Mouse (Mus musculus): ENCODE measurements around the gene Olfr437.

GRCm38 (mm10) chr6:43198094-43198493, 35.0 kb downstream of the Olfr437 start:
- no peak for TF ChIP-seq CTCF (conservative IDR thresholded peaks at IDR 0.05; ENCODE audit: low read length)
- TF ChIP-seq NANOG (IDR thresholded peaks at IDR 0.05; ENCODE audit: borderline replicate concordance, low read length) = no peak
- TF ChIP-seq POU5F1 (IDR thresholded peaks at IDR 0.05; ENCODE audit: borderline replicate concordance, low read length) = no peak

Data from E14TG2a.4 (cell line).